17 mouse cellular contexts compared by ENCODE assay signal in genomic region chr2:165277188-165277740, GRCm38 (mm10). TPM values are rescaled to one million over a fixed set of nuclear protein-coding genes. Genes with fewer than 3 reads are reported as not detected.
DNase-seq lines count a peak whose midpoint lies in the region; ATAC-seq and TF ChIP-seq lines count a peak whose summit lies in the region.
"Had no signal": no experiment of that assay in that cellular context is flagged by ENCODE, and none has a peak within 500 bp of the region (broad histone marks: within the 10 kb centered on the region; RNA-seq: fewer than 3 reads in every experiment).

No protein-coding gene starts in this region.

- no peak for ATAC-seq in limb, embryonic 12.5 days (ENCODE audit: insufficient number of reproducible peaks, insufficient read depth, low FRiP score, low TSS enrichment, low read depth)
- ATAC-seq in forebrain, embryonic 15.5 days (replicated peaks), result no peak
- ATAC-seq: forebrain, embryonic 13.5 days had no signal

- peaks cover 27% of the 10 kb centered on the region for H3K4me1 ChIP-seq in limb, embryonic 12.5 days (replicated peaks)
- peaks cover 42% of the 10 kb centered on the region for H3K4me1 ChIP-seq in limb, embryonic 10.5 days
- H3K4me1 ChIP-seq in forebrain, embryonic 15.5 days, result peaks cover 40% of the 10 kb centered on the region

- no peaks in the 10 kb centered on the region for H3K9me3 ChIP-seq in limb, embryonic 12.5 days
- H3K9me3 ChIP-seq in limb, embryonic 10.5 days (replicated peaks), result no peaks in the 10 kb centered on the region
- no peaks in the 10 kb centered on the region for H3K9me3 ChIP-seq in forebrain, embryonic 15.5 days
- H3K9me3 ChIP-seq: embryonic facial prominence, embryonic 10.5 days; forebrain, embryonic 13.5 days; heart, embryonic 13.5 days; hindbrain, embryonic 15.5 days had no signal

- H3K9ac ChIP-seq in limb, embryonic 12.5 days (replicated peaks), result 0 out of 2 replicates have a peak overlapping the region, but pooled peaks have one; percentile 8
- H3K9ac ChIP-seq in forebrain, embryonic 15.5 days (replicated peaks), result no peak overlapping the region
- H3K9ac ChIP-seq: heart, embryonic 13.5 days; hindbrain, embryonic 15.5 days had no signal

- H3K27ac ChIP-seq in limb, embryonic 12.5 days, result no peak overlapping the region
- no peak overlapping the region for H3K27ac ChIP-seq in limb, embryonic 10.5 days
- no peak overlapping the region for H3K27ac ChIP-seq in forebrain, embryonic 15.5 days (replicated peaks)
- H3K27ac ChIP-seq: embryonic facial prominence, embryonic 10.5 days; forebrain, embryonic 13.5 days; gastrocnemius, adult 2 months; heart, embryonic 13.5 days; hindbrain, embryonic 15.5 days had no signal

- 78% methylated on average over 5 of the region's 5 CpGs for WGBS in limb, embryonic 12.5 days
- 87% methylated on average over 5 of the region's 5 CpGs for WGBS in limb, embryonic 10.5 days
- 87% methylated on average over 5 of the region's 5 CpGs for WGBS in forebrain, embryonic 15.5 days

- no peaks in the 10 kb centered on the region for H3K79me2 ChIP-seq in myocyte (ENCODE audit: control insufficient read depth, insufficient read depth)

- H3K4me2 ChIP-seq in limb, embryonic 12.5 days, result no peak overlapping the region
- H3K4me2 ChIP-seq in myocyte (ENCODE audit: low read depth), result no peak overlapping the region
- H3K4me2 ChIP-seq in forebrain, embryonic 15.5 days (replicated peaks), result no peak overlapping the region
- H3K4me2 ChIP-seq: forebrain, embryonic 13.5 days; heart, embryonic 13.5 days; hindbrain, embryonic 15.5 days had no signal

- TF ChIP-seq POLR2A in myocyte (IDR thresholded peaks at IDR 0.05; ENCODE audit: insufficient read length, low read depth), result no peak

- no peak overlapping the region for H3ac ChIP-seq in myocyte (ENCODE audit: control insufficient read depth, insufficient read length)

- H3K27me3 ChIP-seq in limb, embryonic 12.5 days, result peaks cover 8% of the 10 kb centered on the region; the same call in 1 of the 2 replicates
- H3K27me3 ChIP-seq in limb, embryonic 10.5 days (ENCODE audit: low read depth, poor library complexity, severe bottlenecking), result peaks cover 11% of the 10 kb centered on the region
- no peaks in the 10 kb centered on the region for H3K27me3 ChIP-seq in myocyte (ENCODE audit: control insufficient read depth, insufficient read depth, insufficient read length)
- H3K27me3 ChIP-seq in forebrain, embryonic 15.5 days, result no peaks in the 10 kb centered on the region
- H3K27me3 ChIP-seq: forebrain, embryonic 13.5 days; hindbrain, embryonic 15.5 days had no signal

- H3K36me3 ChIP-seq in limb, embryonic 12.5 days, result peaks cover 53% of the 10 kb centered on the region
- peaks cover 51% of the 10 kb centered on the region for H3K36me3 ChIP-seq in limb, embryonic 10.5 days
- H3K36me3 ChIP-seq in myocyte (ENCODE audit: control insufficient read depth, insufficient read depth), result no peaks in the 10 kb centered on the region
- no peaks in the 10 kb centered on the region for H3K36me3 ChIP-seq in forebrain, embryonic 15.5 days

- DNase-seq in cerebellum, adult 9-11 months, result peak; percentile 62
- DNase-seq in cerebellum, adult 18-20 months, result no peak
- DNase-seq in kidney, adult 9 months, result peak; percentile 43
- DNase-seq in kidney, adult 18-20 months, result no peak
- DNase-seq in limb, embryonic 10.5 days (ENCODE audit: low spot score), result no peak
- DNase-seq: adrenal gland, adult 8-10 months; adrenal gland, postnatal 36 days; gastrocnemius, adult 2 months; gastrocnemius, postnatal 25 days; heart, postnatal 36 days had no signal

- H3K4me3 ChIP-seq in limb, embryonic 12.5 days (replicated peaks), result no peak overlapping the region
- no peak overlapping the region for H3K4me3 ChIP-seq in limb, embryonic 10.5 days
- no peak overlapping the region for H3K4me3 ChIP-seq in myocyte
- H3K4me3 ChIP-seq in forebrain, embryonic 15.5 days, result no peak overlapping the region
- H3K4me3 ChIP-seq: embryonic facial prominence, embryonic 10.5 days; forebrain, embryonic 13.5 days; gastrocnemius, adult 2 months; heart, embryonic 13.5 days; hindbrain, embryonic 15.5 days had no signal

TF ChIP-seq in myocyte, 11 proteins besides CTCF, POLR2A, EP300 and RAD21:
- no peak for TF ChIP-seq USF1 (IDR thresholded peaks at IDR 0.05; ENCODE audit: low read depth)
- no peak for TF ChIP-seq SRF (IDR thresholded peaks at IDR 0.05; ENCODE audit: control insufficient read depth, insufficient read length, low read depth)
- TF ChIP-seq REST (IDR thresholded peaks at IDR 0.05; ENCODE audit: insufficient read depth, insufficient read length), result no peak
- no peak for TF ChIP-seq POLR2AphosphoS2 (IDR thresholded peaks at IDR 0.05; ENCODE audit: insufficient read length, low read depth)
- TF ChIP-seq TCF12 (IDR thresholded peaks at IDR 0.05; ENCODE audit: insufficient read depth, poor library complexity, severe bottlenecking), result no peak
- TF ChIP-seq MYOD1 (IDR thresholded peaks at IDR 0.05; ENCODE audit: control insufficient read depth in 1 of 3, insufficient read length in 2 of 3, low read depth in 2 of 3), result peak; percentile 37 to 98 (median 91)
- peak; percentile 30 for TF ChIP-seq TCF3 (IDR thresholded peaks at IDR 0.05; ENCODE audit: insufficient read length, low read depth)
- TF ChIP-seq MAX (IDR thresholded peaks at IDR 0.05; ENCODE audit: low read depth), result no peak
- TF ChIP-seq MYOG (IDR thresholded peaks at IDR 0.05; ENCODE audit: control insufficient read depth in 1 of 3, insufficient read depth in 1 of 3, insufficient read length in 2 of 3, low read depth in 2 of 3), result peak in 2 of 3 experiments; percentile 51 to 81
- no peak for TF ChIP-seq E2F4 (IDR thresholded peaks at IDR 0.05; ENCODE audit: insufficient read depth)
- no peak for TF ChIP-seq CEBPB (IDR thresholded peaks at IDR 0.05; ENCODE audit: insufficient read depth, poor library complexity, severe bottlenecking)

RNA-seq across cellular contexts. Expression of gene Slc35c2, which starts 10.4 kb away (rescaled TPM):
- polyA plus RNA-seq in limb, embryonic 12.5 days (2016; fragmentation: Nextera tagmentation; extraction: Ambion mirVana), result 47.2 and 48.3 TPM in 2 replicates
- polyA plus RNA-seq in limb, embryonic 10.5 days (2016; fragmentation: Nextera tagmentation; extraction: Ambion mirVana), result 61.3 and 65.5 TPM in 2 replicates
- 50.3 TPM for polyA plus RNA-seq in myocyte (2012; fragmentation: generic; extraction: Trizol)
- 61.4 and 68.7 TPM in 2 replicates for polyA plus RNA-seq in forebrain, embryonic 15.5 days (2015; fragmentation: Nextera tagmentation; extraction: Ambion mirVana)

RNA-seq across cellular contexts. Expression of gene Cdh22, which starts 42.6 kb away (rescaled TPM):
- 0.90 and 1.9 TPM in 2 replicates for polyA plus RNA-seq in limb, embryonic 12.5 days (2016; fragmentation: Nextera tagmentation; extraction: Ambion mirVana)
- polyA plus RNA-seq in limb, embryonic 10.5 days (2016; fragmentation: Nextera tagmentation; extraction: Ambion mirVana), result 0.46 and 0.94 TPM in 2 replicates
- 1.5 TPM for polyA plus RNA-seq in myocyte (2012; fragmentation: generic; extraction: Trizol)
- polyA plus RNA-seq in forebrain, embryonic 15.5 days (2015; fragmentation: Nextera tagmentation; extraction: Ambion mirVana), result 6.0 and 6.1 TPM in 2 replicates

RNA-seq across cellular contexts. Expression of gene Elmo2, which starts 49.0 kb away (rescaled TPM):
- 83.2 and 88.4 TPM in 2 replicates for polyA plus RNA-seq in limb, embryonic 12.5 days (2016; fragmentation: Nextera tagmentation; extraction: Ambion mirVana)
- 76.9 and 94.2 TPM in 2 replicates for polyA plus RNA-seq in limb, embryonic 10.5 days (2016; fragmentation: Nextera tagmentation; extraction: Ambion mirVana)
- 20.4 TPM for polyA plus RNA-seq in myocyte (2012; fragmentation: generic; extraction: Trizol)
- polyA plus RNA-seq in forebrain, embryonic 15.5 days (2015; fragmentation: Nextera tagmentation; extraction: Ambion mirVana), result 99.6 and 101 TPM in 2 replicates

Comparison
In these comparisons a context has a peak if more than half of its experiments do, and no peak if none do; other contexts are left out.
1. DNase-seq: peak in cerebellum, adult 9-11 months (single experiment) and kidney, adult 9 months (single experiment); none in cerebellum, adult 18-20 months (0 of 2), kidney, adult 18-20 months (single experiment) and limb, embryonic 10.5 days (single experiment).